Mouse (Mus musculus) cerebellum, adult 9-10 months (tissue): ENCODE measurements around the gene Gm12887.

Experiments
- DNase-seq: peaks from one replicate; pipeline ENCODE4 v3.0.0; 2022

Gm12887 gene

DNA sequence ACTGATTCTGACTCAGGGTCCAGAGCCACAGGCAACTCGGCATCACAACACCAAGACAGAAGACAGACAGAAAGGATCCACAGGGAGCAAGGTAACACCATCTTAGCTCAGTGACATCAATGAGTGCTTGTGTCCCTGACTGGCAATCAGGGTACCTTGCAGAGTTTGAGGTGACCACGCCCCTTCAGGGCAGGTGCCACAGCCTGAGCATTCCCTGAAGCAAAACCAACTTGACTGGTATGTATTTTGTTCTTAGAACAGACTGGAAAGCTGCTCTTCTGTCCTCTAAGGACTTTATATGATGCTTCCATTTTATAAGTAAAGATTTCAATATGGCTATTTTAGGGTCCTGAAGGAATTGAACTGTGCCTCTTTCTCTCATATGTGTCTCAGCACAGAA, at the start of gene Gm12887:
TSS of gene Gm12887 (minus strand) at position 101 of the 400 bp plus-strand sequence.
- DNase-seq: no peak

DNA sequence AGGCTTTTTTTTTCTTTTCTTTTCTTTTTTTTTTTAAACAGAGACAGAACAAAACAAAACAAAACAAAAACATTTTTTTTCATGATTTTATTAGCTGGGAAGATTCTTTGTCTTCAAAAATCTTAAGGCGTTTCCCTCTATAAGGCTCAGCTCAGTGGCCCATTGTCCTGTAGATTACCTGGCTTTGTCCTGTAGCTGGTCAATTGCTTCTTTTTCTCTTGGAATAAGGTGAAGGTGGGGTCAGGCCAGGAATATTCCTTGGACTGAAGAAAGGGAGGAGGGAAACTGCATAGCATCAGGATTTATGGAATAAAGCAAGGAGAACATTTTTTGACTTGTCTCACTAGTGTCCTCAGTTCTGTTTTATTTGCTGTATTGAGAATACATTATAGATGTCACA, 35.1 kb upstream of the Gm12887 start:
- DNase-seq: no peak
